Mouse (Mus musculus) granulocyte monocyte progenitor cell, adult 5-6 weeks (primary cell): ENCODE measurements around the gene Notch3. TPM values are rescaled to one million over a fixed set of nuclear protein-coding genes. Genes with fewer than 3 reads are reported as not detected.
A peak's percentile ranks its signal among the peaks of the same experiment; 100 is the strongest.
"Not testable (repeated sequence)": the region's sequence is repeated elsewhere in the genome, so short reads cannot be mapped to it uniquely, and the experiment has no call there.

Source experiments
- ATAC-seq: replicated peaks from 2 replicates; pipeline ENCODE4 v1.8.0; 2016; ENCODE audit warnings: mild to moderate bottlenecking, moderate TSS enrichment, inconsistent platforms; ENCODE audit not compliant: poor library complexity, severe bottlenecking
- total RNA-seq, 2 experiments: library from RNA; stranded (forward) in 1 of 2; stranded (reverse) in 1 of 2; fragments of 200-712, 200-1000 nt in 1 of 2; fragments of >200 nt in 1 of 2; fragmentation: Nextera tagmentation in 1 of 2; gene quantifications; 2 replicates each; pipeline ENCODE4 v1.2.3; 2014 to 2017

The Notch3 gene
- total RNA-seq, 2 experiments from 2014 or later: not detected

DNA sequence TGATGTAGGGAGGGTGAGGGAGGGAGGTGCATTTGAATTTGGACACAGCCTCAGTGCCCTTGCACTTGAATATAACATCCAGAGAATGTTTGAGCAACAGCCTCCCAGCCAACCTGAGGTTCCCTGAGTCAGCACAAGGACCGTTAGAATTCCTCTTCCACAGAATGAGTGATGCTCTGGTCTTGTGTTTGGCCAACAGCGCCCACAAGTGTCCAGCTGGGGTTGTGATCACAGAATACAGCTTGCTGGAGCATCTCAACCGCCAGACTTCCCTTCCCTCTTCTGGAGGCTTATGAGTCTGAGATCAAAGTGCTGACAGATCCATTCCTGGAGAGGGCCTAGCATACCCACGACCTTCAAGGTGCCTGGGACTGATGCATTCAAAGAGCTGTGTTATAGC, 63.6 kb downstream of the Notch3 start:
- ATAC-seq: no peak

DNA sequence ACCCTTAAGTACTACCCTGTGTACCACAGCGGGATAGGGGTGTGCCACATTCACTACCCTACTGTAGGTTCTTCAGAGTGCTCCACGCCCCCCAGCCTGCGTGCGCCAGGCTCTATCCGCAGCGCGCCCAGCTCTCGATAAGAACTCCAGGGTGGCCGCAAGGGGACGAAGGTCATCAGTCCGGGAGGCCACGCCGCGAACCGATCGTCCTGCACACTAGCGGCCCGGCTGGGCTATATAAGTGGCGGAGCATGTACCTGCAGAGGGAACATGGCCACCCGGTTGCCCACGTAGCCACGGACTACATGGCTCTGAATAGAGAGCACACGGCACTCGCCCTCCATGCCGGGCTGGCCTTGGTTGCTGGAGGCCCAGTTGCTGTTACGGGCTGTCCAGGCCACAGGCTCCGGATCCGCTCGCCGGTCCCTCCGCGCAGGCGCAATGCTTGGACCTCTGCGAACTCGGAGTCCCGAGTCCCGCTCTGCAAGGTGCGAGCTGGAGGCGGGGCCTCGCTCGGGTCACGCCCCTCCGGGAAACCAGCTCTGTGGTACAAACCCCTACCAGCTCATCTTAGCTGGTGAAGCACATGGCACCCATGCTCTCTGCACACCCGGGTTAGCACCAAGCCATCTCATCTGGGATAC, 66.6 kb downstream of the Notch3 start:
- ATAC-seq: peak; percentile 62

DNA sequence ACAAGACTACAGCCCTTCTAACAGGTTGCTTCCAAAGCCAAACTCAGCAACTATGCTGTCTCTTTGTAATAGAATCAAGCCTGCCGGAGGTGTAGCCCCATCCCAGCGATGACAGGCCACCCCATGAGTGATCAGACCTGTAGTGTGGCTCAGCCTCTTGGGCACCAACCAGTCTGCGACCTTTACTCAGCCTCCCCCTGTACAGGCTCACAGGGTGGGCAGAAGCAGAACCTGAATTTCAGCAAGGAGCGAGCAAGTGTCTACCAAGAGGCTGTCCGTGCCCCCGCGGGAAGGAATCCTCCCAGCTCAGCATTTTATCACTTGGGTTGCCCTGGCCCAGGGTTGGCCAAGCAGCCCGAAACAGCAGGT, 67.1 kb downstream of the Notch3 start:
- ATAC-seq: peak; percentile 5; the same call in 1 of the 2 replicates

DNA sequence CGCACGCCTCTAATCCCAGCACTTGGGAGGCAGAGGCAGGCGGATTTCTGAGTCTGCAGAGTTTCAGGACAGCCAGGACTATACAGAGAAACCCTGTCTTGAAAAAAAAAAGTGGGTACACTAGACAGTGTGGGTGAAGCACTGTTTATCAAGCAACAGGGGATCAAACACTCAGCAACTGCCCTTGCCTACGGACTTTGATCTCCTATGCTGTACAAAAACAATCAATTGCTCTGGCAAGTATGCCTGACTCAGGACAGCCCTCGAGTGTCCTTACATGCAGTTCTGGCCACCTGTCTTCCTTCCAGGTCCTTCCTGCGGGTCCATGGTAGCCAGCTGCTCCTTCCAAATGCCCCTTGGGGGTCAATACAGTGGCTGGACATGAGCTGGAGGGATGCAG, 67.7 kb downstream of the Notch3 start:
- ATAC-seq: not testable (repeated sequence)

DNA sequence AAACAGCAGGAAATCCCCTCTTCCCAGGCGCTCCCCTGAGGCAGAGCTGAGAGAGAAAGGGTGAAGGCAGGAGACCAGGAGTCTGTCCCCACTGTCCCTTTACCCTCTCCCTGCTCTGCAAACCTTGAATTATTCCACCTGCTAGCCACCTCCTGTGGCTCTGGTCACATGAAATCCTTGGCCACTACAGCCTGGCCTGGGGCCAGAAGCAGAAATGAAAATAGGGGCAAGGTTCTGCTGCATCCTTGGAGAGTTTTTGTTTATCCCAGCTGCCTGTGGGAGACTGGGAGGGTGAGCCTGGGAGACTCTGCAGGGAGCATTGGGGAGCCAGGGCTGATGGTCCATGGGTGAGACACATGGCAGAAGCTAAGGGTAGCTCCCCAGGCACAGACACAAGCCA, 69.0 kb downstream of the Notch3 start:
- no peak for ATAC-seq

DNA sequence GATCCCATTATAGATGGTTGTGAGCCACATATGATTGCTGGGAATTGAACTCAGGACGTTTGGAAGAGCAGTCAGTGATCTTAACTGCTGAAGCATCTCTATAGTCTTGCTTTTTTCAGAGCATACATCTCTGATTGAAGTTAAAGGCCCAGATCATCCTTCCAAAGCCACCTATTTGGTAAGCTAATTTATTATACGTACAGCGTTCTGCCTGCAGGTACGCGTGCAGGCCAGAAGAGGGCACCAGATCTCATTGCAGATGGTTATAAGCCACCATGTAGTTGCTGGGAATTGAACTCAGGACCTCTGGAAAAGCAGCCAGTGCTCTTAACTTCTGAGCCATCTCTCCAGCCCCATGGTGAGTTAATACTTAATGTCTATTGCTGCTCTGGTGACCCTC, 73.8 kb downstream of the Notch3 start:
- no peak for ATAC-seq

DNA sequence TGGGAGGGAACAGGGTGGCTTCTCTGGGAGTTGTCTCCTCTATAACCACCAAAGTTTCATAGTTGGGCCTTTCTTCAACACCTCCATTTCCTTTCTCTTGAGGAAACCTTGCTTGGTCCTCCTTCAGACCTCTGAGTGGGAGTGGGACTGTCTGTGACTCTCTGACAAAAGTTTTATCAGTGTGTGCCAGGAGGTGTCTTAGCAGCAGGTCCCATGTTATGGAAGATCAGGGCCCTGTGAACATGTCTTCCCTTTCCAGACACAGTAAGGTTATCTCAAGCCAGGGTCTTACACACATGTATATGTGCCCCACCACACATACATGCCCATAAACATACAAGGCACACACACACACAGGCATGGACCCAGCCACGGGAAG, 74.4 kb downstream of the Notch3 start:
- ATAC-seq: no peak

DNA sequence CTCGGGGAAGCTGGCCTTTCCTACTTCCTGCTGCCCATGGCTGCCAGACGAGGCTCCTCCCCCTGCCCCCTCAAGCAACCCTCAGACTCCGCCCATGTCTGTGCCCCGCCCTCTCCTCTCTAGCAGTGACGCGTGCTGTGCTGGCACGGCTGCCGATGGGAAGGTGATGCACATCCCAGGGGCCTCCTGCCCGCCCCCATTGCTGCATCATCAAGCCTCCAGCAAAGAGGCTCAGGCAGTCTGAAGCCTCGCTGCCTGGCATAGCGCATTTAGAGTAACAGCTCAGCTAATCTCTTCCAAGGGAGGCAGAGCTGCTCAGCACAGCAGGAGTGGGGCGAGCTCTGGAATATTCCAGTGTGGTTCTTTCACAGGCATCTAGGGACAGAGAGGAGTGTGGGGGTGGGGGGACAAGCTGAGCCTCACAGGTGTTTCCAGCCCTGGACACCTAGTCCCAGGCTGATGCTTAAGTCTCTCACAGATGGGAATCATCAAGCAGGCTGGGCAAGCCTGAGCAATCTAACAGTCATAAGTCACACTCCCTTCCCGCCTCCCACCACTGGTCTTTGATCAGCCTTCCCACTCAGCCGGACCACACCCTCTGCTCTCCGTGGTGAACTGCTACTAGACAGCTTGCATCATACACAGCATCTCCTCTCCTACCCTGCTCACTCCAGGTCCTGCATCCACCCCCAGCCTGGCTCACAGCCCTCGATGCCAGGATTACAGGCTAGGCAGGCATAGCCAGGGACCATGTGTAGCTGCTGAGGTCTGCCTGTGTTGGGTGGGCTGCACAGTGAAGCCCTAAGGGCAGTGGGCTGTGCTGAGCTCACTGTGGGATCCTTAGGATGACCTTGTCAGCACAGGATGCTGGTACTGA, 75.0 kb downstream of the Notch3 start:
- ATAC-seq: peak; percentile 97

DNA sequence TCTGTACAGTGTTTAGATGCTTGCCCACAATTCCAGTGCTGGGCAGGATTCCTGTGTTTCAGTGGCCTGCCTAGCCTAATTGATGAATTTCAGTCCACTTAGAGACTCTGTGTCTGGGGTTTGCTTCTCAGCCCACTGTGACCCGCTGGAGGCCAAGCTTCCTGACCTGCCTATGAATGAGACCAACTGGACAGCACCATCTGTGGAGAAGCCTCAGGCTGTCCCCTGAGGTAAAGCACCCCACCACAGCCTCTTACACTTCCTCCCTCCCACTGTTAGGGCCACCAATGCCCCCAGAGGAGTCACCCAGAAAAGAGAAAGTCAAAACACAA, 75.7 kb downstream of the Notch3 start:
- no peak for ATAC-seq

DNA sequence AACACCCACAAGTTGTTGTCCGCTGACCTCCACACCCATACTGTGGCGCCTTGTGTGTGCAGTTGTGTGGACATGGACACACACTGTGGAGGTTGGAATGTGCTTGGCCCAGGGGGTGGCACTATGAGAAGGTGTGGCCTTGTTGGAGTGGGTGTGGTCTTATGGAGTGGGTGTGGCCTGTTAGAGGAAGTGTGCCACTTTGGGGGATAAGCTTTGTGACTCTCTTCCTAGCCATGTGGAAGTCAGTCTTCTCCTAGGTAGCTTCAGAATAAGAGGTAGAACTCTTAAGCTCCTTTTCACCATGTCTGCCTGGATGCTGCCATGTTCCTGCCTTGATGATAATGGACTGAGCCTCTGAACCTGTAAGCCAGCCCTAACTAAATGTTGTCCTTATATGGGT, 79.6 kb downstream of the Notch3 start:
- no peak for ATAC-seq

DNA sequence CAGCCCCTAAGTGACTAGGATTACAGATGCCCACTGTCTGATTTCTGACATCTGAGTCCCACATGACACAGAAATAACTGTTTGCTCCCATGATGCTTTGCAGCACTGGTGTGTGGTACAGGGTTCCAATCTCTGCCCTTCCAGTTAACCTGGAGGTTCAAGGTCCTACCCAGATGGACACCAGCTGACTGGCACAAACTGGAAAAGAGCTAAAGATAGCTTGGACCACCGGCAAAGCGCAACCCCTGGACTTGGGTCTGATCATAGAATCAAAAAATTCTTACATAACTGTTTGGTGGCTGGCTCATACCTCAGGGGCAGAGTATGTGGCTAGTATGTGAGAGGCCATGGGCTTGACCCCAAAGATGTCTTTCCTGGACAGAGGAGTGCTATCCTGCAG, 83.3 kb downstream of the Notch3 start:
- no peak for ATAC-seq

DNA sequence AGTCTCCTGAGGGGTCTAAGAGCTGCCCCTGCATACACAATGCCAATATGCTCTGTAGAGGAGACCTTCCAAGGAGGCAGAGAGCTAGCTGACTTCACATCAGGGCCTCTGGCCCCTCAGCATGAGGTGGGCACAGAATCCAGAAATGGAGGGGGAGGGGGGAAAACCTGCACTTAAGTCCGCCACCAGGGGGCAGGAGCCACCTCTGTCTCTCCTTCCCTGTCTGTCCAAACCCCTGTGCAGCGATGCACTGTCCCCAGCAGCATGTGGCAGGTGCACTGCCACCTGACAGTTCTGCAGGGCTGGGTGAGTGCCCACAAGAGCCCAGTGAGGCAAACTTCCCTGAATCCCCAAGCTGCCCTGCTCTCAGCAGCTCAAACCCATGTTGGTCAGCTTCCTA, 91.5 kb downstream of the Notch3 start:
- peak; percentile 53; the same call in 1 of the 2 replicates for ATAC-seq

DNA sequence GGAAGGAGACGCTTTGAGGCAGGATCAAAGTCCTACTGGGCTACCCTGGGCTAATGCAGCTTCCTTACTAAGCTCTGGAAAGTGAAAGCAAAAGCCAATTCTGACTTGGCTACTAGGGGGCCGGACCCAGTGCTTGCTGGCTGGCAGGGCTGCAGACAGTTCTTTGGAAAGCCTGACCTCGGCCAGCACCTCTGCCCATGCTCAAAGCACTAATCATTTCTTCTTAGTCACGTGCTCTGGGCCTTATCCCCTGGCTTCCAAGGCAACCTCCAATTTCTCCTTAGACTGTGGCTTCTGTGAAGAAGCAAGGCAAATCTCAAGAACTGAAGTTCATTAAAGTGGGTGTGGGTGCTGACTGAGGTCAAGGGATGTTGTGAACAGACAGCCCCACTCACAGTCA, 92.0 kb downstream of the Notch3 start:
- ATAC-seq: no peak

DNA sequence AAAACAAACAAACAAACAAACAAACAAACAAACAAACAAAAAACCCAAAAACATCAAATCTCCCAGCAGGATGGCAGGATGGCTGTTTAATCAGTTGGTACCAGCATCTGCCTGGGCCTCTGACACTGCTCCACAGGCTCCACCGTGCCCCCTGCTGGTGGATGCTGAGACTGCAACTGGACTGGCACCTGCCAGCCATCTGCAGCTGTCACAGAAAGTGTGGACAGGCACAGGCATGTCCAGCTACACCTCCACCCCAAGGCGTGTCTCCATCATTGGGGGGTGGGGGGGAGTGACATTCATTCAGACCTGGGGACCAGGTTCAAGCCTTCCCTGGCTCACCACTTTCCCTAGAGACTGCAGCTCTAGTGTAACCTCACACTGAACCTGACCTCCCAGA, 93.3 kb downstream of the Notch3 start:
- ATAC-seq: peak; percentile 66

Other genes starting within 250 kb of the Notch3 start
- gene Rrp1b, start 130.8 kb downstream of the Notch3 start, total RNA-seq (2014; fragmentation: Nextera tagmentation): 92.0 and 114 TPM in 2 replicates
- 46.6 and 47.0 TPM in 2 replicates for gene Rrp1b, start 130.8 kb downstream of the Notch3 start, total RNA-seq (2017)
- gene Hsf2bp, start 130.5 kb downstream of the Notch3 start, total RNA-seq (2014; fragmentation: Nextera tagmentation): not detected in 2 replicates
- not detected in 2 replicates for gene Hsf2bp, start 130.5 kb downstream of the Notch3 start, total RNA-seq (2017)
- gene Ephx3, start 22.7 kb upstream of the Notch3 start, total RNA-seq (2014; fragmentation: Nextera tagmentation): not detected in 2 replicates
- gene Ephx3, start 22.7 kb upstream of the Notch3 start, total RNA-seq (2017): not detected in 2 replicates
- 116 and 144 TPM in 2 replicates for gene Brd4, start 117.9 kb upstream of the Notch3 start, total RNA-seq (2014; fragmentation: Nextera tagmentation)
- gene Brd4, start 117.9 kb upstream of the Notch3 start, total RNA-seq (2017): 14.4 and 22.2 TPM in 2 replicates
- 58.2 and 92.9 TPM in 2 replicates for gene Akap8, start 154.4 kb upstream of the Notch3 start, total RNA-seq (2014; fragmentation: Nextera tagmentation)
- 125 and 132 TPM in 2 replicates for gene Akap8, start 154.4 kb upstream of the Notch3 start, total RNA-seq (2017)
- 31.6 and 55.2 TPM in 2 replicates for gene Akap8l, start 183.8 kb upstream of the Notch3 start, total RNA-seq (2014; fragmentation: Nextera tagmentation)
- 58.8 and 65.8 TPM in 2 replicates for gene Akap8l, start 183.8 kb upstream of the Notch3 start, total RNA-seq (2017)
- 33.7 and 36.7 TPM in 2 replicates for gene Wiz, start 222.6 kb upstream of the Notch3 start, total RNA-seq (2014; fragmentation: Nextera tagmentation)
- gene Wiz, start 222.6 kb upstream of the Notch3 start, total RNA-seq (2017): 4.7 and 5.5 TPM in 2 replicates
- 44.1 and 84.5 TPM in 2 replicates for gene Rasal3, start 236.7 kb upstream of the Notch3 start, total RNA-seq (2014; fragmentation: Nextera tagmentation)
- 44.5 and 60.1 TPM in 2 replicates for gene Rasal3, start 236.7 kb upstream of the Notch3 start, total RNA-seq (2017)